Mouse (Mus musculus): ENCODE results near the gene Psapl1. TPM values are rescaled to one million over a fixed set of nuclear protein-coding genes. Genes with fewer than 3 reads are reported as not detected.

Psapl1 gene
- 0.07 TPM in 1 of 2 replicates, not detected in the other for polyA plus RNA-seq (2014; fragmentation: Nextera tagmentation; extraction: Ambion mirVana)

GRCm38 (mm10) chr5:36203916-36204315 lies at the start of gene Psapl1:
Psapl1 (plus strand) TSS chr5:36204021.
- WGBS: 81% methylated on average over 10 of the region's 10 CpGs
- no peak for ATAC-seq (replicated peaks; ENCODE audit: low FRiP score)
- no peaks in the 10 kb centered on the region for H3K9me3 ChIP-seq (ENCODE audit: control insufficient read depth, low read length)
- no peak within 1 kb of the TSS for H3K4me3 ChIP-seq (ENCODE audit: low read depth, low read length)
- H3K4me1 ChIP-seq (replicated peaks; ENCODE audit: control insufficient read depth, insufficient read depth, low read length): no peaks in the 10 kb centered on the region
- no peak for DNase-seq (ENCODE audit: low spot score)
- H3K27me3 ChIP-seq (replicated peaks; ENCODE audit: control insufficient read depth, insufficient read depth, low read length): no peaks in the 10 kb centered on the region
- H3K9ac ChIP-seq (ENCODE audit: low read depth, low read length): no peak within 1 kb of the TSS
- H3K4me2 ChIP-seq: no peak within 1 kb of the TSS
- no peaks in the 10 kb centered on the region for H3K36me3 ChIP-seq (ENCODE audit: control insufficient read depth, insufficient read depth, low read length)
- no peak within 1 kb of the TSS for H3K27ac ChIP-seq (ENCODE audit: low read depth, low read length)

- Histone ChIP-seq H3K9me3 (ENCODE audit: control insufficient read depth, low read length) (no peaks in the 10 kb centered on the region), H3K9ac (ENCODE audit: low read depth, low read length) (no peak overlapping the region), H3K36me3 (ENCODE audit: control insufficient read depth, insufficient read depth, low read length) (no peaks in the 10 kb centered on the region), H3K4me2 (no peak overlapping the region), H3K4me1 (replicated peaks; ENCODE audit: control insufficient read depth, insufficient read depth, low read length) (no peaks in the 10 kb centered on the region), H3K27me3 (replicated peaks; ENCODE audit: control insufficient read depth, insufficient read depth, low read length) (no peaks in the 10 kb centered on the region), H3K27ac (ENCODE audit: low read depth, low read length) (no peak overlapping the region), H3K4me3 (ENCODE audit: low read depth, low read length) (no peak overlapping the region)
- WGBS: 43% methylated on average over 8 of the region's 8 CpGs
- ATAC-seq (replicated peaks; ENCODE audit: low FRiP score) (no peak), DNase-seq (ENCODE audit: low spot score) (no peak)
Observed at GRCm38 (mm10) chr5:36154879-36155485, 48.8 kb upstream of the Psapl1 start.

- 78% methylated on average over 21 of the region's 21 CpGs for WGBS
- H3K4me2 ChIP-seq: no peak overlapping the region
- no peaks in the 10 kb centered on the region for H3K4me1 ChIP-seq (replicated peaks; ENCODE audit: control insufficient read depth, insufficient read depth, low read length)
- no peaks in the 10 kb centered on the region for H3K27me3 ChIP-seq (replicated peaks; ENCODE audit: control insufficient read depth, insufficient read depth, low read length)
- no peak for ATAC-seq (replicated peaks; ENCODE audit: low FRiP score)
- no peaks in the 10 kb centered on the region for H3K9me3 ChIP-seq (ENCODE audit: control insufficient read depth, low read length)
- H3K36me3 ChIP-seq (ENCODE audit: control insufficient read depth, insufficient read depth, low read length): no peaks in the 10 kb centered on the region
- DNase-seq (ENCODE audit: low spot score): no peak
- H3K4me3 ChIP-seq (ENCODE audit: low read depth, low read length): no peak overlapping the region
- H3K27ac ChIP-seq (ENCODE audit: low read depth, low read length): no peak overlapping the region
- no peak overlapping the region for H3K9ac ChIP-seq (ENCODE audit: low read depth, low read length)
Observed at GRCm38 (mm10) chr5:36165424-36166302, 38.2 kb upstream of the Psapl1 start.

GRCm38 (mm10) chr5:36166346-36167013 lies 37.3 kb upstream of the Psapl1 start:
- no peak for ATAC-seq (replicated peaks; ENCODE audit: low FRiP score)
- WGBS: 66% methylated on average over 6 of the region's 6 CpGs
- Histone ChIP-seq H3K4me1 (replicated peaks; ENCODE audit: control insufficient read depth, insufficient read depth, low read length) (no peaks in the 10 kb centered on the region), H3K9me3 (ENCODE audit: control insufficient read depth, low read length) (no peaks in the 10 kb centered on the region), H3K36me3 (ENCODE audit: control insufficient read depth, insufficient read depth, low read length) (no peaks in the 10 kb centered on the region), H3K4me3 (ENCODE audit: low read depth, low read length) (no peak overlapping the region), H3K27me3 (replicated peaks; ENCODE audit: control insufficient read depth, insufficient read depth, low read length) (no peaks in the 10 kb centered on the region), H3K27ac (ENCODE audit: low read depth, low read length) (no peak overlapping the region), H3K4me2 (no peak overlapping the region), H3K9ac (ENCODE audit: low read depth, low read length) (no peak overlapping the region)
- DNase-seq (ENCODE audit: low spot score): no peak

- H3K9me3 ChIP-seq (ENCODE audit: control insufficient read depth, low read length): no peaks in the 10 kb centered on the region
- H3K4me2 ChIP-seq: no peak overlapping the region
- no peak for ATAC-seq (replicated peaks; ENCODE audit: low FRiP score)
- no peaks in the 10 kb centered on the region for H3K27me3 ChIP-seq (replicated peaks; ENCODE audit: control insufficient read depth, insufficient read depth, low read length)
- H3K36me3 ChIP-seq (ENCODE audit: control insufficient read depth, insufficient read depth, low read length): no peaks in the 10 kb centered on the region
- no peaks in the 10 kb centered on the region for H3K4me1 ChIP-seq (replicated peaks; ENCODE audit: control insufficient read depth, insufficient read depth, low read length)
- no peak for DNase-seq (ENCODE audit: low spot score)
- H3K4me3 ChIP-seq (ENCODE audit: low read depth, low read length): no peak overlapping the region
- H3K9ac ChIP-seq (ENCODE audit: low read depth, low read length): no peak overlapping the region
- H3K27ac ChIP-seq (ENCODE audit: low read depth, low read length): no peak overlapping the region
- 77% methylated on average over 14 of the region's 14 CpGs for WGBS
Observed at GRCm38 (mm10) chr5:36168963-36169650, 34.7 kb upstream of the Psapl1 start.

- H3K9me3 ChIP-seq (ENCODE audit: control insufficient read depth, low read length): no peaks in the 10 kb centered on the region
- H3K27ac ChIP-seq (ENCODE audit: low read depth, low read length): no peak overlapping the region
- no peak overlapping the region for H3K4me2 ChIP-seq
- 70% methylated on average over 9 of the region's 9 CpGs for WGBS
- DNase-seq (ENCODE audit: low spot score) (no peak), ATAC-seq (replicated peaks; ENCODE audit: low FRiP score) (no peak)
- no peaks in the 10 kb centered on the region for H3K27me3 ChIP-seq (replicated peaks; ENCODE audit: control insufficient read depth, insufficient read depth, low read length)
- H3K36me3 ChIP-seq (ENCODE audit: control insufficient read depth, insufficient read depth, low read length): no peaks in the 10 kb centered on the region
- H3K9ac ChIP-seq (ENCODE audit: low read depth, low read length): no peak overlapping the region
- no peaks in the 10 kb centered on the region for H3K4me1 ChIP-seq (replicated peaks; ENCODE audit: control insufficient read depth, insufficient read depth, low read length)
- no peak overlapping the region for H3K4me3 ChIP-seq (ENCODE audit: low read depth, low read length)
Observed at GRCm38 (mm10) chr5:36174569-36175115, 29.2 kb upstream of the Psapl1 start.

- no peak overlapping the region for H3K27ac ChIP-seq (ENCODE audit: low read depth, low read length)
- no peaks in the 10 kb centered on the region for H3K4me1 ChIP-seq (replicated peaks; ENCODE audit: control insufficient read depth, insufficient read depth, low read length)
- no peak overlapping the region for H3K4me2 ChIP-seq
- DNase-seq (ENCODE audit: low spot score): no peak
- 81% methylated on average over 11 of the region's 11 CpGs for WGBS
- H3K4me3 ChIP-seq (ENCODE audit: low read depth, low read length): no peak overlapping the region
- no peaks in the 10 kb centered on the region for H3K27me3 ChIP-seq (replicated peaks; ENCODE audit: control insufficient read depth, insufficient read depth, low read length)
- H3K9me3 ChIP-seq (ENCODE audit: control insufficient read depth, low read length): no peaks in the 10 kb centered on the region
- H3K9ac ChIP-seq (ENCODE audit: low read depth, low read length): no peak overlapping the region
- no peak for ATAC-seq (replicated peaks; ENCODE audit: low FRiP score)
- no peaks in the 10 kb centered on the region for H3K36me3 ChIP-seq (ENCODE audit: control insufficient read depth, insufficient read depth, low read length)
Observed at GRCm38 (mm10) chr5:36176409-36176808, 27.4 kb upstream of the Psapl1 start.

- Histone ChIP-seq H3K27ac (ENCODE audit: low read depth, low read length) (no peak overlapping the region), H3K27me3 (replicated peaks; ENCODE audit: control insufficient read depth, insufficient read depth, low read length) (no peaks in the 10 kb centered on the region), H3K4me1 (replicated peaks; ENCODE audit: control insufficient read depth, insufficient read depth, low read length) (no peaks in the 10 kb centered on the region), H3K36me3 (ENCODE audit: control insufficient read depth, insufficient read depth, low read length) (no peaks in the 10 kb centered on the region), H3K4me3 (ENCODE audit: low read depth, low read length) (no peak overlapping the region), H3K4me2 (no peak overlapping the region), H3K9ac (ENCODE audit: low read depth, low read length) (no peak overlapping the region), H3K9me3 (ENCODE audit: control insufficient read depth, low read length) (no peaks in the 10 kb centered on the region)
- ATAC-seq (replicated peaks; ENCODE audit: low FRiP score): no peak
- 79% methylated on average over 4 of the region's 4 CpGs for WGBS
- DNase-seq (ENCODE audit: low spot score): no peak
Observed at GRCm38 (mm10) chr5:36176873-36177272, 26.9 kb upstream of the Psapl1 start.
